Mouse (Mus musculus) olfactory bulb, adult 2 months (tissue): ENCODE measurements at regions not wholly inside any gene's neighbourhood (a gene's known extent, or its start where the extent isn't known, plus 50 kb on each side); places are given as distances from the start of the nearest gene placed in this dataset.

Source experiments
- H3K27ac ChIP-seq: fragments of 200-500 bp; 2 replicates; pipeline ENCODE4 v1.5.1; 2012; ENCODE audit warnings: low read depth, low read length; ENCODE audit not compliant: insufficient read depth
- H3K4me1 ChIP-seq: fragments of 200-500 bp; 2 replicates; pipeline ENCODE4 v1.6.1; 2012; ENCODE audit warnings: low read length; ENCODE audit not compliant: control insufficient read depth, insufficient read depth
- H3K4me3 ChIP-seq: fragments of 200-500 bp; 2 replicates; pipeline ENCODE4 v1.5.1; 2012; ENCODE audit warnings: mild to moderate bottlenecking, low read depth, low read length, moderate library complexity; ENCODE audit not compliant: insufficient read depth
- CTCF ChIP-seq: fragments of 200-500 bp; IDR thresholded peaks from 2 replicates; pipeline ENCODE4 v1.5.1; 2012; ENCODE audit warnings: low read depth, mild to moderate bottlenecking, low read length, moderate library complexity; ENCODE audit not compliant: insufficient read depth
- POLR2A ChIP-seq: fragments of 200-500 bp; IDR thresholded peaks from 2 replicates; pipeline ENCODE4 v1.6.1; 2012; ENCODE audit warnings: mild to moderate bottlenecking, low read depth, low read length, moderate library complexity; ENCODE audit not compliant: insufficient read depth
- WGBS: fragments of 180-500 bp; shearing (Covaris S2); methylation state at CpG from one replicate; pipeline ENCODE4 v1.1.7; 2018; 5-methylcytosine and 5-hydroxymethylcytosine counted together

DNA sequence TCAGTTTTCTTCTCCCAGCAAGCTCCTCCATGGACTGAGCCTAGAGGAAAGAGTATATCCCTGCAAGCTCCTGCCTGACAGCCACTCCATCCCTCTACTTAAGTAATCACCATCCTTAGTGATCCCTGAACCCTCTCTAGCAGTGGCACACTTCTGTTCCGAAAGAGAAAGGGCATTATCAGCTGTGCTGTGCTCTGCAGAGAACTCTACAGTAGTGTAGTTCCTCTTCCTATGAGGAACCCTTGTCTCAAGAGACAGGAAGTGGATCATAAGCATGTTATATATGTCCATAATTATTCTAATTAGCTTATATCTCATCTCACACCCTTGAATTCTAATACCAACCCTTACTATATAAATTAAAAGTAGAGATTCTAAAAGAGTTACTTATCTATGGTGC, 259.2 kb upstream of the Thbs1 start:
- TF ChIP-seq POLR2A (no peak), CTCF (no peak)
- Histone ChIP-seq H3K27ac (no peak overlapping the region), H3K4me3 (no peak overlapping the region), H3K4me1 (no peaks in the 10 kb centered on the region)
- 83% methylated on average over 1 of the region's 1 CpGs for WGBS

DNA sequence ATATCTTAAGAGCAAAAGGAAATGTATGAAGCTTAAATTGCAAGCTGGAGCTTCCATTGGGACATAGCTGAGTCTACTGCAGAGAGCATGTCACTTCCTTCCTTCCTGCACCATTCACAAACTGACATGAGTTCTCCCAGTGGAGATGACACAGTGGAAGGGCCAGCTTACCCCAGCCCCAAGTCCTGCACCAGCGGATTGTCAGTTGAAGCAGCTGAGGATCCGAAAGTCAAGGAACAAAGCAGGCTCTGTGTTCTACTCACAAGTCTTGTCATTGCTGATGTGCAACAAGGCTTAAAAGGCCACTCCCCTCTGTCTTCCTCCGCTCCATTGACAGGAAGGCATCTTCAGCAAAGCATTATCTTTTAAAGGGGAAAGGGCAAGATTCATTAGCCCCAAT, 249.4 kb upstream of the Thbs1 start:
- Histone ChIP-seq H3K4me1 (no peaks in the 10 kb centered on the region), H3K27ac (no peak overlapping the region), H3K4me3 (no peak overlapping the region)
- WGBS: 81% methylated on average over 3 of the region's 3 CpGs
- no peak for TF ChIP-seq POLR2A
- no peak for TF ChIP-seq CTCF

DNA sequence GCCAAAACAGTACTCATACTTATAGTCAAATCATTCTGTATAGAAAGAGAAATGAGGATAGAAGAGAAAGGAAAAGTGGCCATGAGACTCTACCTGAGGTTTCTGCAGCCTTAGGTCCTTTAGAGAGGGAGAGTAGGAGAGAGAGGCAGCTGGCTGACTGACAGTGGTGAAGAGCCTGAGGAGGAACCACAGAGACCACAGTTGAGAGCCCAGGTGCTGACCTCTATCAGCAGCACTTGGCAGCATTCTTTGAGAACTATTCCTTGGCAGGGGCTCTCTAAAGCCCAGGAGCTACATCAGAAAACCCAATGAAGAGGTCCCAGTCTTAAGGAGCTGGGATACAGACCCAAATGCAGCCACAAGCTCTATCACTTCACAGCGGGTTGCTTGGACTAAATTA, 246.6 kb upstream of the Thbs1 start:
- Histone ChIP-seq H3K27ac (no peak overlapping the region), H3K4me1 (no peaks in the 10 kb centered on the region), H3K4me3 (no peak overlapping the region)
- no peak for TF ChIP-seq POLR2A
- no peak for TF ChIP-seq CTCF
- WGBS: 88% methylated on average over 1 of the region's 1 CpGs

DNA sequence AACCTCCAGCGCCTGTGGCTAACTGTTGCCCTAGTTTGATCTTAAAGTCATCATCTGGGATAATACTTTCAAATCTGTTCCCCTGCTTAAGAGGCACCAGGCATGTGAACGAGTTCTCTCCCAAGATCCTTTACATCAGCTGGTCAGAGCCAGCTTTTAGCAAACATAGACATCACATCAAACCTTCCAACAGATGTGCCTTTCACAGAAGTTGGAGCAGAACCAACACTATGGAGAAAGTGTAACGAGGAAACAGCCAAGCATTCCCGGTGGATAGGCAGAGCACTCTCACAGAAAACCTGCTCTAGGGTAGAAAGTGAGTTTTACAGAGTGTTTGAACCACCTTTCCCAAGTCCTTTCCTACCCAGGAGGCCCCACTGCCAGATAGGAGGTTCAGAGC, 244.7 kb upstream of the Thbs1 start:
- no peak overlapping the region for H3K27ac ChIP-seq
- H3K4me1 ChIP-seq: no peaks in the 10 kb centered on the region
- TF ChIP-seq POLR2A: no peak
- no peak for TF ChIP-seq CTCF
- no peak overlapping the region for H3K4me3 ChIP-seq
- WGBS: 73% methylated on average over 4 of the region's 4 CpGs

DNA sequence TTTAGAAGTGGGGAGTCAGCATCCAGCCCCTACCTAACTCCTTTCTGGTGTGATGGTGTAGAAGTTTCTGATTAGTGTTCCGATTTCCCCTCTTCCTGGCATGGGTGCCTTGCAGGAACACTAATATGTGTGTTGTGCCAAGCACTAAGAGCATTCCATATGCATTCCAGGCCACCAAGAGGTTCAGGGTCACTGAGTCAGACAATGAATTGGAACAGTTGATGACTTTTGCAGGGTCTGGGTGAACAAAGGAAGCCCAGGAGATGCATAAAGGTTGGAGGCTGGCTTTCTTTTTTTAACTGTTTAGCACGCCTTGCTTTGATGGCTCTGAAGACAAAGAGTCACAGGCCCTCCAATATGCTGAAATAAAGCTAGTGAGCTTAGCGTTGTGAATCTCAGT, 244.3 kb upstream of the Thbs1 start:
- TF ChIP-seq CTCF (no peak), POLR2A (no peak)

DNA sequence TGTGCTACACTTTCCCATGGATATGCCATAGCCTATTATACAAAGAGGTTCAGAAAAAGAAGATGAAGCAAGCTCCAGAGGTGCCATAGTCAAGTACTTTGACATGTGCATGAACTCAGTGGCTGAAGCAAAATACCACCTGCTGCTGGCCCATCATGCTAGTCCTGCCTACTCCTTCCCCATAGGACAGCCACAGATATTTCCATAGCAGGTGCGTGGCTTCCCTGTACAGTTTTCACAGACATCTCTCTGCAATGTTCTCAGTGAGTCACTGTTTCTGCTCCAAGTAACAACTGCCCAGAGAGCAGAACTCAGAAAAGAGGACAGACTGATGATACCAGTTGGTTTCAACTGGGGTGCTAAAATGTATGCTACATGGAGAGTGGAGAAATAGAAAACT, 242.8 kb upstream of the Thbs1 start:
- 81% methylated on average over 1 of the region's 1 CpGs for WGBS
- Histone ChIP-seq H3K27ac (no peak overlapping the region), H3K4me1 (no peaks in the 10 kb centered on the region), H3K4me3 (no peak overlapping the region)
- TF ChIP-seq CTCF (no peak), POLR2A (no peak)

More for the DNA sequence above, 244.3 kb upstream of the Thbs1 start:
- H3K4me3 ChIP-seq: no peak overlapping the region
- no peaks in the 10 kb centered on the region for H3K4me1 ChIP-seq
- no peak overlapping the region for H3K27ac ChIP-seq
- 84% methylated on average over 3 of the region's 3 CpGs for WGBS

DNA sequence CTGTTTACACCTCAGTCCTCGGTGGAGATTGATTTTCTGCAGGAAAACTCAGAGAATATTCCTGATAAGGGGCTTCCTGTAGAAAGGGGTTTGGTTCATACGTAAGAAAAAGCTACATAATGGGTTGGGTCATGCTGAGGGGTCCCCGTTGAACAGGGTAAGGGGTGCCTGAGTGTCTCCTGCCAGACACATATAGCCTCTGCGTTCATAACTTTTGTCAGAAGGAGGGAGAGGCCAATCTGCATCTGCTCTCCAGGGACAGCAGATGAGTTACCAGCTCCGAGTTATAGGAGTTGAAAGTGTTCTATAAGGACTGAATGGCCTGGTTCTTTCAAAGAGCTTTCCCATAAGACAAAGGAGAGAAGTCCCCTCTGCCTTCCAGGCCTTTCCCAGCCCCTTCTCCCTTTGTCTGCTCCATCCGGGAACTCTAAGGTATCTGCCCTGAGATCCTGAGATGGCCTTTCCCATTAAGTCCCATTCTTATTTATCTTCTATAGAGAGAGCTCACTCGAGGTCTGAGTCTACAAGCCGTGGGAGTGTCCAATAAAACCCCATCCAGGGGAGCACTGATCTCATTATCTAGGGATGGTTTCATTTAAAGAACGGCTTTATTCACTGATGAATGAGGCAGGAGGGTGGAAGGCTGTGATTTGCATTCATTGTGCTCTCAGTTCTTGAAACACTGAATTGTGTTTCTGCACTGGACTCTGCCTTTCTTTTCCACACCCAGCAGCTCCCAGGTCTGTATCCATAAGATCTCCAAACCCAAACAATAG, 240.0 kb upstream of the Thbs1 start:
- Histone ChIP-seq H3K4me1 (no peaks in the 10 kb centered on the region), H3K4me3 (no peak overlapping the region), H3K27ac (no peak overlapping the region)
- TF ChIP-seq POLR2A (no peak), CTCF (no peak)
- 52% methylated on average over 9 of the region's 9 CpGs for WGBS

DNA sequence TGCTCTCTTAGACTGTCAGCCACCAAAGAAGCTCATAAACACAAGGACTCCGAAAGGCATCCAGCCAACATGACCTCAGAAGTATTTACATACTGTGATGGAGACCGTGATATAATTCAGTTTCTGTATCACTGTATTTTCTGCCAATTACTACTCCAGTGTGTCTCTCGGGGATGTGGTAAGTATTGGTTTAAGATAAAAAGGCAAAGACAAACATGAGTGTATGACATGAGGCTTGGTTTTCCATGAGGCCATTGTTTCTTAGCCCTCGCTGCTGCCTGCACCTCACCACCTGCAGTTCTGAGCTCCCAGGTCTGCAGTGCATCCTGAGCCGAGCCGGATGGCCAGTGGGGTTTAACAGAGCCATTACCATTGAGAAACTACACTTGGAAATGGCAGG, 233.9 kb upstream of the Thbs1 start:
- no peaks in the 10 kb centered on the region for H3K4me1 ChIP-seq
- TF ChIP-seq CTCF (no peak), POLR2A (no peak)
- H3K27ac ChIP-seq: no peak overlapping the region
- no peak overlapping the region for H3K4me3 ChIP-seq
- 84% methylated on average over 6 of the region's 6 CpGs for WGBS

DNA sequence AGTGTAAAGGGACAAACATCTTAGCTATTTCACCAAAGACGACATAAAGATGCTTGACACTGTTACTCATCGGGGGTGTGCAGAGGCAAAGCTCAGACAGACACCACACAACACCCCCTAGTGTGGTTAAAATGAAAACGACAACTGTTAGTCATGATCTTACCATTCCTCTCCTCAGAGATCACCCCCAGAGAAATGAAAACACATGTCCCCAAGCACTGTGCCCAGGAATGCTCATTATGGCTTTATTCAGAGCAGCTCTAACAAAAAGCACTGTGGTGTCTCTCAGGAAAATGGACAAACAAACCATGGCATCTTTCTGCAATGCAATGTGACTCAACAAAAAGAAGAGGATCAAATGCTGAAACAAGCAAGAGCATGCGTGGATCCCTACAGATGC, 229.5 kb upstream of the Thbs1 start:
- H3K27ac ChIP-seq: no peak overlapping the region
- WGBS: 68% methylated on average over 4 of the region's 4 CpGs
- no peak overlapping the region for H3K4me3 ChIP-seq
- TF ChIP-seq CTCF (no peak), POLR2A (no peak)
- H3K4me1 ChIP-seq: no peaks in the 10 kb centered on the region
